Mouse (Mus musculus) kidney, embryonic 16.5 days (tissue): Measurements from ENCODE around the gene Sestd1. TPM values are rescaled to one million over a fixed set of nuclear protein-coding genes. Genes with fewer than 3 reads are reported as not detected.

Experiments
- ATAC-seq: fragments of 200-750 bp; cut with Nextera tagmentation; 2 replicates; pipeline ENCODE4 v1.8.0; 2017; ENCODE audit warnings: moderate TSS enrichment; ENCODE audit not compliant: low FRiP score, low TSS enrichment
- H3K27ac ChIP-seq: fragments of 300-500 bp; sonication (generic); 2 replicates; pipeline ENCODE4 v1.5.1; 2014; ENCODE audit warnings: low read length
- H3K27me3 ChIP-seq: fragments of 300-500 bp; sonication (generic); 2 replicates; pipeline ENCODE4 v1.6.1; 2014; ENCODE audit warnings: low read length, control low read depth, mixed read lengths; ENCODE audit not compliant: insufficient read depth
- H3K36me3 ChIP-seq: fragments of 300-500 bp; sonication (generic); 2 replicates; pipeline ENCODE4 v1.6.1; 2014; ENCODE audit warnings: low read length, control low read depth, mixed read lengths; ENCODE audit not compliant: insufficient read depth
- H3K4me1 ChIP-seq: fragments of 300-500 bp; sonication (generic); 2 replicates; pipeline ENCODE4 v1.6.1; 2014; ENCODE audit warnings: low read length, control low read depth, mixed read lengths; ENCODE audit not compliant: insufficient read depth
- H3K4me2 ChIP-seq: fragments of 300-500 bp; sonication (generic); replicated peaks from 2 replicates; pipeline ENCODE4 v1.6.1; 2014; ENCODE audit warnings: low read depth, low read length
- H3K4me3 ChIP-seq: fragments of 300-500 bp; sonication (generic); 2 replicates; pipeline ENCODE4 v1.5.1; 2014; ENCODE audit warnings: mild to moderate bottlenecking, low read length
- H3K9ac ChIP-seq: fragments of 300-500 bp; sonication (generic); replicated peaks from 2 replicates; pipeline ENCODE4 v1.6.1; 2014; ENCODE audit warnings: low read length
- H3K9me3 ChIP-seq: fragments of 300-500 bp; sonication (generic); 2 replicates; pipeline ENCODE4 v1.6.1; 2016; ENCODE audit warnings: low read length, control low read depth
- WGBS: fragments of 180-500 bp; shearing (Covaris S2); extraction: QIAGEN DNeasy Blood & Tissue Kit; methylation state at CpG from one replicate; pipeline ENCODE4 v1.1.7; 2014; 5-methylcytosine and 5-hydroxymethylcytosine counted together
- polyA plus RNA-seq: library from polyadenylated mRNA; unstranded; fragments of >200 nt; fragmentation: Nextera tagmentation; extraction: Ambion mirVana; gene quantifications from 2 replicates; pipeline ENCODE4 v1.2.1, GENCODE M21; 2015

The Sestd1 gene
- polyA plus RNA-seq, 1 experiment from 2014 or later: 30.0 TPM

DNA sequence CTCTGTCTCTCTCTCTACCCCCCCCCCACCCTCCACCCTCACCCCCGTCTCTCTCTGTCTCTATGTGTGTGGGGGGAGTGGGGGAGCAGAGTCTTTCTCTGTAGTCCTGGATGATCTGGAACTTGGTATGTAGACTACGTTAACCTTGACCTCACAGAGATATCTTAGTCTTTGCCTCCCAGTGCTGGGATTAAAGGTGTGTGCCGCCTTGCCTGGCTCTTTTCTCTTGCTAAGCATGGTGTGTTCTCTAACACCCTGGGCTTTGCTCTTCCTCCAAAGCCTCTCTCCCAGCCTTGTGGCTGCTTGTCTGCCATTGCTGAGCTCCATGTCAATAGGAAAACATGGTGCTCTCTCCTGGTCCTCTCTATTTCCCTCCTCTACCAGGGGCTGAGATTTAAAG lies 23.3 kb upstream of the Sestd1 start:
- Histone ChIP-seq H3K36me3 (no peaks in the 10 kb centered on the region), H3K9ac (no peak overlapping the region), H3K4me2 (no peak overlapping the region), H3K4me1 (peaks cover 2% of the 10 kb centered on the region; the same call in 1 of the 2 replicates), H3K27me3 (no peaks in the 10 kb centered on the region), H3K4me3 (no peak overlapping the region), H3K27ac (no peak overlapping the region; the same call in 1 of the 2 replicates), H3K9me3 (no peaks in the 10 kb centered on the region)
- 61% methylated on average over 3 of the region's 3 CpGs for WGBS
- ATAC-seq: no peak

DNA sequence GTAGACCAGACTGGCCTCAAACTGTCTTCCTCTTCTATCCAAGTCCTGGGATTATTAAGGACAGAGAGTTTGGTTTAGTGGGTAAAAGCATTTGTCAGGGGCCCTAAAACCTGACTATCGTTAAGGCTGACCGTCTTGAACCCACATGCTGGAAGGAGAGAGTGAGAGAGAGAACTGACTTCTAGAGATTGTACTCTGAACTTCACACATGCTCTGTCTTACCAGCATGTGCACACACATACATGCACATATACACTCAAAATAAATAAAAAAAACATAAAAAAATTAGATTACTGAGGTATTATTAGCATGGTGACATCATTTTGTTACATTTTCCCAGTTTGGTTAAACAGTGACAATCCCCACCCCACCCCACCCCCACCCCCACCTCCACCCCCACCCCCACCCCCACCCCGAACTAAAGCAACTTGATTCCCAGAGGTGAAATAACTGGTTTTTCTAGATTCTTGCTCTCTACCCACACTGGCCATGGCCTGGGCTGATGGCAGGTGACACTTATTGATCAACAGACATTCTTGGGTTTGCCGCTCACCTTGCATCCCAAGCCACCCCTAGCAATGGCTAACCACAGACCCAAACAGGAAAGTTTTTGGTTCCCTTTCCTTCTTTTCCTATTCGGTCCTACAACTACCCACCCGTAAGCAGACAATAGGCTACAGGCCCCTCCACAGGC lies 22.4 kb upstream of the Sestd1 start:
- Histone ChIP-seq H3K27me3 (no peaks in the 10 kb centered on the region), H3K9ac (no peak overlapping the region), H3K36me3 (no peaks in the 10 kb centered on the region), H3K27ac (peak overlapping the region; percentile 56; the same call in 1 of the 2 replicates), H3K4me1 (peaks cover 2% of the 10 kb centered on the region; the same call in 1 of the 2 replicates), H3K4me3 (no peak overlapping the region), H3K4me2 (no peak overlapping the region), H3K9me3 (no peaks in the 10 kb centered on the region)
- ATAC-seq: no peak
- 62% methylated on average over 6 of the region's 6 CpGs for WGBS

DNA sequence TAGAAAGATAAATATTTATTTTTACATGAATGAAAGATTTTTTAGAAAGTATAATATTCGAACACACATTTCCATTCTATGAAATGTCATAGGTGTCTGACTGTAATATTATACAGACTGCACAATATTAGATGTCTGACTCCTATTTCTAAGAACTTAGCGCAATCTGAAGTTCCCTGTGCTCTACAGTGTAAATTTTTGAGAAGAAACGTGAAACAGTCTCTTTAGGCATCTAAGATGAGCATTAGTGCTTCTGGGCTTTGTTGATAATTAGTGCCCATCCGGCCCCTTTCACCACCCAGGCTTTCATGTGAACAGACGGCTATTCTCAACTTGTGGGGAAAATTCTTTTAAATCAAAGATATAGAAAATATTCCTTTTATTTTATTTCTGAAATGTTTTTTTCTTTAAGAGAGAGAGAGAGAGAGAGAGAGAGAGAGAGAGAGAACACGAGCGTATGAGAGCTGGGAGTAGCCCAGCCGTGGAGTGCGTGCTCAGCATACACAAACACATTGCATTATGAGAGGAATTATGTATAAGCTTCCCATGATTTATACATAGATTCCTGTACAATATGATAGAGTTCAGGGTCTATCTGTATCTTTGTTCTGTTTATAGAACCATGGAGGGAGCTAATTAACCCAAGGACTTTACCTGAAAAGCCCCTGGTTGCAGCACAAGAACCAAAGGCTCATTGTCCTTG lies 21.4 kb upstream of the Sestd1 start:
- Histone ChIP-seq H3K4me3 (no peak overlapping the region), H3K27ac (no peak overlapping the region), H3K4me1 (peaks cover 2% of the 10 kb centered on the region; the same call in 1 of the 2 replicates), H3K36me3 (no peaks in the 10 kb centered on the region), H3K4me2 (no peak overlapping the region), H3K9me3 (no peaks in the 10 kb centered on the region), H3K9ac (no peak overlapping the region), H3K27me3 (no peaks in the 10 kb centered on the region)
- ATAC-seq: no peak
- 68% methylated on average over 9 of the region's 9 CpGs for WGBS

- WGBS: 76% methylated on average over 6 of the region's 6 CpGs
Measured at GRCm38 (mm10) chr2:77289701-77290100, 9.3 kb upstream of the Sestd1 start.

GRCm38 (mm10) chr2:77286755-77287154 lies 6.4 kb upstream of the Sestd1 start:
- Histone ChIP-seq H3K4me3 (no peak overlapping the region), H3K27ac (no peak overlapping the region), H3K36me3 (no peaks in the 10 kb centered on the region), H3K9me3 (no peaks in the 10 kb centered on the region), H3K4me1 (peaks cover 5% of the 10 kb centered on the region; the same call in 1 of the 2 replicates), H3K4me2 (no peak overlapping the region), H3K27me3 (no peaks in the 10 kb centered on the region), H3K9ac (no peak overlapping the region)
- no peak for ATAC-seq
- 56% methylated on average over 2 of the region's 2 CpGs for WGBS

More at GRCm38 (mm10) chr2:77289701-77290100, 9.3 kb upstream of the Sestd1 start:
- ATAC-seq: no peak
- Histone ChIP-seq H3K4me1 (no peaks in the 10 kb centered on the region), H3K4me3 (no peak overlapping the region), H3K27me3 (no peaks in the 10 kb centered on the region), H3K27ac (no peak overlapping the region), H3K9ac (no peak overlapping the region), H3K36me3 (no peaks in the 10 kb centered on the region), H3K4me2 (no peak overlapping the region), H3K9me3 (no peaks in the 10 kb centered on the region)

DNA sequence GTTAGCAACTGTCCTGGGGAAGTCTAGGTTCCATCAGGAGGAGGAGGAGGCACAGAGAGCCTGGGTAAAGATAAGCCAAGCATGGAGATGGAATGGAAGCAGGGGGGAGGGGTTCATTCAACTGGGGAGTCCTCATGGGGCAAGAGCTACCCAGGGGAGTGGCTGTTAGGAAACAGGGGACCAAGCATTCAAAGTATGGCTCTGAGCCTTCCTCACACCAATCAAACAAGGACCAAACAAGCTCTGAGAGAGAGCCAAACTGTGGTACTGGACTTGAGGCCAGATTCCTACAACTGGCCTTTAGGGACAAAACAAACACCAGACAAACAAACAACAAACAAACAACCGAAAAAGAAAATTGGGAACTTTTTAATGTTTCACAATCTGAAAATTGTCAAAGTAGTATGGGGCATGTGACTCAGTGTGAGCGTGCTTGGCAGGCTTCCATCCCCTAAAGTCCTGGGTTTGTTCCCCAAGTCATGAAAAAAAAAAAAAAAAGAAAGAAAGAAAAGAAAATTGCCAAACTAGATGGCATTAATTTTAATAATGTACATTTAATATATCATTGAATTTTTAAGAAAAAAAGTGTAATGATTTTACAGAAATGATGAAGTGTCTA lies 4.0 kb upstream of the Sestd1 start:
- Histone ChIP-seq H3K4me3 (no peak overlapping the region), H3K9me3 (no peaks in the 10 kb centered on the region), H3K27ac (no peak overlapping the region), H3K36me3 (no peaks in the 10 kb centered on the region), H3K9ac (no peak overlapping the region), H3K4me1 (peaks cover 12% of the 10 kb centered on the region), H3K27me3 (no peaks in the 10 kb centered on the region), H3K4me2 (no peak overlapping the region)
- 83% methylated on average over 2 of the region's 2 CpGs for WGBS
- no peak for ATAC-seq

GRCm38 (mm10) chr2:77279861-77280511 lies 406 bp downstream of the Sestd1 start:
- Histone ChIP-seq H3K4me1 (peaks cover 35% of the 10 kb centered on the region), H3K9me3 (no peaks in the 10 kb centered on the region), H3K9ac (peak overlapping the region; percentile 98), H3K27ac (peak overlapping the region; percentile 89), H3K4me3 (peak overlapping the region; percentile 99), H3K4me2 (peak overlapping the region; percentile 86), H3K36me3 (no peaks in the 10 kb centered on the region), H3K27me3 (no peaks in the 10 kb centered on the region)
- WGBS: under 1% methylated on average over 34 of the region's 57 CpGs
- ATAC-seq: peak; percentile 37

DNA sequence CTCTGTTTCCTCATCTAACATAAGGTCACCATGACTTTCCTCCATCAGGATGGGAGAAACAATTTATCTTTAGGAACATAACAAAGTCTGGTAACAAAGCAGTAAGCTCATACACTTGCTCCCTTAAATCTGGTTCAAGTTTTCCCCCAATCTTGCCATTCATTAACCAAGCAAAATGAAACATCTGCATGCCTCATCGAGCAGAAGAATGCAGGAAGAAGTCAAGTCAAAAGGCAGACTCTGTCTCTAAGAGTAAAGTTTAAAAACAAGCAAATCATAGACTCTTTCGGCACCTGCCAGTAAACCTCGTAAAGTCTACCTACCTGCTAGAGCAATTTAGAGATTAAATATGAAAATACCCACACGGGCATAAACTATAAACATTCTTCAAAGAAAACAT lies 3.1 kb downstream of the Sestd1 start:
- H3K27me3 ChIP-seq: no peaks in the 10 kb centered on the region
- no peaks in the 10 kb centered on the region; the same call in 1 of the 2 replicates for H3K36me3 ChIP-seq
- no peak overlapping the region for H3K9ac ChIP-seq
- H3K27ac ChIP-seq: peak overlapping the region; percentile 93
- H3K4me2 ChIP-seq: peak overlapping the region; percentile 42
- no peaks in the 10 kb centered on the region for H3K9me3 ChIP-seq
- peaks cover 43% of the 10 kb centered on the region for H3K4me1 ChIP-seq
- 50% methylated on average over 4 of the region's 4 CpGs for WGBS
- H3K4me3 ChIP-seq: peak overlapping the region; percentile 23; the same call in 1 of the 2 replicates
- no peak for ATAC-seq

GRCm38 (mm10) chr2:77275851-77276250 lies 4.5 kb downstream of the Sestd1 start:
- 75% methylated on average over 5 of the region's 5 CpGs for WGBS
- H3K27ac ChIP-seq: peak overlapping the region; percentile 74
- H3K36me3 ChIP-seq: no peaks in the 10 kb centered on the region; the same call in 1 of the 2 replicates
- no peaks in the 10 kb centered on the region for H3K27me3 ChIP-seq
- no peak for ATAC-seq
- 0 out of 2 replicates have a peak overlapping the region, but pooled peaks have one; percentile 3 for H3K4me2 ChIP-seq
- H3K4me3 ChIP-seq: no peak overlapping the region
- no peak overlapping the region for H3K9ac ChIP-seq
- H3K4me1 ChIP-seq: peaks cover 38% of the 10 kb centered on the region
- no peaks in the 10 kb centered on the region for H3K9me3 ChIP-seq
